8 mouse cellular contexts compared by ENCODE assay signal in the genomic region with DNA sequence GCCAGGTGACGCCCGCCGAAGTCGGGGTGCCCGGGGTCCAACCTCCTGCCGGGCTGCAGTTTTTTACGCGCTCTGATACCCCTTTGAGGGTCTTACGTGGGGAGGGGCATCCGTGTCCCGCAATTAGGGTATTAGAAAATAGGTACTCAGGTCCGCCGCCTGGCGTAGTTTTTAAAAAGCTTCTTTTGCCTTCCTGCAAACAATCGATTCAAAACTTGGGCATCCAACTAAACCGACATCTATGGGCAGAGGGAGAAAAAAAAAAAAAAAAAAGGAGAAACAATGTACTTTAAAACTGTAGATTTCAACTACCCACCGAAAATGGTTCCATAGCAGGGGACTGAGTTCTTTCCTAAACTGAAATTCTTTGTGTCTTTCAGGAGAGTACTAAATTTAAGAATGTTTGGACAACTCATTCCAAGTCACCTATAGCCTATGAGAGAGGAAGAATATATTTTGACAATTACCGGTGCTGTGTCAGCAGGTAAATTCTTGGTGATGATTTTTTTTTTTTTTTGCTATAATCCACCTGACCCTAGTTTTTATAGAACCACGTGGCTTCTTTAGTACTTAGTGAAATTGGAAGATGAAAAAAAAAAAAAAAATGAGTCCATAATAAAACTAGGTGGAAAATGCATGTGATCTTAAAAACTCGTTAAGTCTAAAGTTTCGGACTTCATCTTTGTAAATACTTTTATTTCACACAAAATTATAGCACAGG. TPM values are rescaled to one million over a fixed set of nuclear protein-coding genes. Genes with fewer than 3 reads are reported as not detected.
DNase-seq lines count a peak whose midpoint lies in the region; ATAC-seq and TF ChIP-seq lines count a peak whose summit lies in the region.

No protein-coding gene starts in this region.

- H3K27ac ChIP-seq in kidney, adult 2 months (ENCODE audit: insufficient read depth, low read depth, low read length), result peak overlapping the region; percentile 79
- peak overlapping the region; percentile 96 for H3K27ac ChIP-seq in hindbrain, embryonic 12.5 days
- H3K27ac ChIP-seq in midbrain, embryonic 12.5 days (replicated peaks), result peak overlapping the region; percentile 95

- WGBS in kidney, adult 2 months, result 10% methylated on average over 21 of the region's 21 CpGs
- WGBS in hindbrain, embryonic 12.5 days, result 15% methylated on average over 21 of the region's 21 CpGs
- whole genome bisulfite sequencing in midbrain, embryonic 12.5 days, result 14% methylated on average over 21 of the region's 21 CpGs

- no peaks in the 10 kb centered on the region for H3K36me3 ChIP-seq in kidney, adult 2 months (ENCODE audit: control insufficient read depth, insufficient read depth, low read length)
- H3K36me3 ChIP-seq in hindbrain, embryonic 12.5 days, result peaks cover 21% of the 10 kb centered on the region; the same call in 1 of the 2 replicates
- peaks cover 22% of the 10 kb centered on the region; the same call in 1 of the 2 replicates for H3K36me3 ChIP-seq in midbrain, embryonic 12.5 days

- no peak for TF ChIP-seq POLR2A in kidney, adult 2 months (IDR thresholded peaks at IDR 0.05; ENCODE audit: low read depth, low read length)

- peak overlapping the region; percentile 60 for H3K4me2 ChIP-seq in hindbrain, embryonic 12.5 days (replicated peaks)
- peak overlapping the region; percentile 62 for H3K4me2 ChIP-seq in midbrain, embryonic 12.5 days (replicated peaks)

- TF ChIP-seq CTCF in kidney, adult 2 months (conservative IDR thresholded peaks at IDR 0.05; ENCODE audit: insufficient read depth, insufficient read length, low read depth, low read length), result 0 out of 2 replicates have a peak, but pooled peaks have one; percentile 9

- H3K27me3 ChIP-seq in kidney, adult 2 months (replicated peaks; ENCODE audit: control insufficient read depth, insufficient read depth, low read length), result no peaks in the 10 kb centered on the region
- no peaks in the 10 kb centered on the region for H3K27me3 ChIP-seq in hindbrain, embryonic 12.5 days
- H3K27me3 ChIP-seq in midbrain, embryonic 12.5 days, result no peaks in the 10 kb centered on the region

- H3K4me1 ChIP-seq in kidney, adult 2 months (ENCODE audit: control insufficient read depth, insufficient read depth, low read length), result peaks cover 6% of the 10 kb centered on the region; the same call in 1 of the 2 replicates
- H3K4me1 ChIP-seq in hindbrain, embryonic 12.5 days, result 0 out of 2 replicates have a peak, but pooled peaks cover 6% of the 10 kb centered on the region
- H3K4me1 ChIP-seq in midbrain, embryonic 12.5 days, result peaks cover 15% of the 10 kb centered on the region

- H3K9ac ChIP-seq in hindbrain, embryonic 12.5 days, result peak overlapping the region; percentile 80
- H3K9ac ChIP-seq in midbrain, embryonic 12.5 days (replicated peaks), result peak overlapping the region; percentile 78

- DNase-seq in kidney, adult 2 months, result no peak
- no peak for DNase-seq in kidney, adult 9 months
- peak; percentile 48 for DNase-seq in adipocyte (ENCODE audit: low spot score)
- no peak for DNase-seq in left cerebral cortex, adult 8-10 months (ENCODE audit: low spot score in 2 of 2)
- DNase-seq in layer of hippocampus, adult 9-10 months (ENCODE audit: low spot score), result no peak
- DNase-seq in gastrocnemius, postnatal 4 days (ENCODE audit: low spot score in 2 of 2), result no peak

- H3K9me3 ChIP-seq in hindbrain, embryonic 12.5 days (replicated peaks), result no peaks in the 10 kb centered on the region
- no peaks in the 10 kb centered on the region for H3K9me3 ChIP-seq in midbrain, embryonic 12.5 days

- peak overlapping the region; percentile 79 for H3K4me3 ChIP-seq in kidney, adult 2 months (ENCODE audit: insufficient read depth, low read depth, low read length)
- peak overlapping the region; percentile 80 for H3K4me3 ChIP-seq in hindbrain, embryonic 12.5 days
- peak overlapping the region; percentile 79 for H3K4me3 ChIP-seq in midbrain, embryonic 12.5 days

- no peak for ATAC-seq in hindbrain, embryonic 12.5 days (ENCODE audit: low FRiP score)
- ATAC-seq in midbrain, embryonic 12.5 days (ENCODE audit: low FRiP score, low read depth), result no peak

RNA-seq across cellular contexts. Expression of a gene that starts 0.9 kb away (rescaled TPM):
- 5.3 and 6.6 TPM in 2 replicates for polyA plus RNA-seq in kidney, adult 2 months (2012; rRNA removed)
- polyA plus RNA-seq in hindbrain, embryonic 12.5 days (2016; fragmentation: Nextera tagmentation; extraction: Ambion mirVana), result 19.2 and 19.9 TPM in 2 replicates
- polyA plus RNA-seq in midbrain, embryonic 12.5 days (2016; fragmentation: Nextera tagmentation; extraction: Ambion mirVana), result 19.0 and 19.9 TPM in 2 replicates
- total RNA-seq in left cerebral cortex, adult 8-10 months (2022), result 10 to 100 TPM; 12.0 to 16.6 (median 14.0) TPM
- 10 to 100 TPM in 1 of 2 experiments, 1 to 10 TPM in 1; 8.0 to 10.6 TPM for total RNA-seq in gastrocnemius, postnatal 4 days (2021)

RNA-seq across cellular contexts. Expression of a gene that starts 1.1 kb away (rescaled TPM):
- polyA plus RNA-seq in kidney, adult 2 months (2012; rRNA removed), result 3.7 and 3.8 TPM in 2 replicates
- polyA plus RNA-seq in hindbrain, embryonic 12.5 days (2016; fragmentation: Nextera tagmentation; extraction: Ambion mirVana), result 36.7 and 38.4 TPM in 2 replicates
- polyA plus RNA-seq in midbrain, embryonic 12.5 days (2016; fragmentation: Nextera tagmentation; extraction: Ambion mirVana), result 42.2 and 47.7 TPM in 2 replicates
- total RNA-seq in left cerebral cortex, adult 8-10 months (2022), result 10 to 100 TPM; 12.3 to 17.6 (median 14.5) TPM
- total RNA-seq in gastrocnemius, postnatal 4 days (2021), result 1 to 10 TPM; 7.9 TPM
